Mouse (Mus musculus) intestine, embryonic 14.5 days (tissue): ENCODE measurements at regions not wholly inside any gene's neighbourhood (a gene's known extent, or its start where the extent isn't known, plus 50 kb on each side); places are given as distances from the start of the nearest gene placed in this dataset.

Experiments
- ATAC-seq: fragments of 200-750 bp; cut with Nextera tagmentation; replicated peaks from 2 replicates; pipeline ENCODE4 v1.8.0; 2017; ENCODE audit warnings: low read depth, moderate number of reproducible peaks, moderate TSS enrichment, moderate library complexity; ENCODE audit not compliant: low FRiP score, low TSS enrichment
- DNase-seq: peaks from one replicate; pipeline ENCODE4 v3.0.0-alpha.2; 2018; ENCODE audit warnings: low spot score
- H3K27ac ChIP-seq: fragments of 300-500 bp; sonication (generic); 2 replicates; pipeline ENCODE4 v1.5.1; 2014; ENCODE audit warnings: low read depth, mild to moderate bottlenecking, control low read depth
- H3K27me3 ChIP-seq: fragments of 300-500 bp; sonication (generic); replicated peaks from 2 replicates; pipeline ENCODE4 v1.6.1; 2014; ENCODE audit warnings: low read length, control low read depth; ENCODE audit not compliant: control insufficient read depth, insufficient read depth
- H3K36me3 ChIP-seq: fragments of 300-500 bp; sonication (generic); 2 replicates; pipeline ENCODE4 v1.6.1; 2014; ENCODE audit warnings: low read length, control low read depth; ENCODE audit not compliant: control insufficient read depth, insufficient read depth
- H3K4me1 ChIP-seq: fragments of 300-500 bp; sonication (generic); replicated peaks from 2 replicates; pipeline ENCODE4 v1.6.1; 2014; ENCODE audit warnings: low read length, control low read depth, mixed read lengths; ENCODE audit not compliant: control insufficient read depth, insufficient read depth
- H3K4me2 ChIP-seq: fragments of 300-500 bp; sonication (generic); 2 replicates; pipeline ENCODE4 v1.6.1; 2014; ENCODE audit warnings: low read length
- H3K4me3 ChIP-seq: fragments of 300-500 bp; sonication (generic); 2 replicates; pipeline ENCODE4 v1.5.1; 2014; ENCODE audit warnings: low read depth, low read length, control low read depth, mixed read lengths
- H3K9ac ChIP-seq: fragments of 300-500 bp; sonication (generic); 2 replicates; pipeline ENCODE4 v1.6.1; 2014; ENCODE audit warnings: mild to moderate bottlenecking, low read length
- H3K9me3 ChIP-seq: fragments of 300-500 bp; sonication (generic); 2 replicates; pipeline ENCODE4 v1.6.1; 2016; ENCODE audit warnings: low read length, control low read depth; ENCODE audit not compliant: control insufficient read depth
- WGBS: fragments of 180-500 bp; shearing (Covaris S2); extraction: QIAGEN DNeasy Blood & Tissue Kit; methylation state at CpG from one replicate; pipeline ENCODE4 v1.1.7; 2014; 5-methylcytosine and 5-hydroxymethylcytosine counted together

GRCm38 (mm10) chr15:13320599-13321348 is 147.3 kb upstream of the Cdh6 start:
- Histone ChIP-seq H3K27ac (no peak overlapping the region), H3K4me3 (no peak overlapping the region), H3K9ac (no peak overlapping the region), H3K27me3 (no peaks in the 10 kb centered on the region), H3K36me3 (no peaks in the 10 kb centered on the region), H3K4me1 (no peaks in the 10 kb centered on the region), H3K9me3 (no peaks in the 10 kb centered on the region), H3K4me2 (no peak overlapping the region)
- DNase-seq (no peak), ATAC-seq (no peak)
- WGBS = 71% methylated on average over 10 of the region's 10 CpGs

- Histone ChIP-seq H3K9me3 (no peaks in the 10 kb centered on the region), H3K27ac (no peak overlapping the region), H3K4me3 (no peak overlapping the region), H3K36me3 (no peaks in the 10 kb centered on the region), H3K4me1 (no peaks in the 10 kb centered on the region), H3K4me2 (no peak overlapping the region), H3K27me3 (no peaks in the 10 kb centered on the region), H3K9ac (no peak overlapping the region)
- DNase-seq (no peak), ATAC-seq (no peak)
- WGBS = 83% methylated on average over 6 of the region's 6 CpGs
Observed at GRCm38 (mm10) chr15:13304562-13304961, 131.1 kb upstream of the Cdh6 start.

GRCm38 (mm10) chr15:13303456-13303855 is 130.0 kb upstream of the Cdh6 start:
- H3K36me3 ChIP-seq = no peaks in the 10 kb centered on the region
- no peaks in the 10 kb centered on the region for H3K9me3 ChIP-seq
- WGBS = 85% methylated on average over 7 of the region's 7 CpGs
- H3K27ac ChIP-seq = no peak overlapping the region
- no peaks in the 10 kb centered on the region for H3K27me3 ChIP-seq
- DNase-seq (no peak), ATAC-seq (no peak)
- H3K4me2 ChIP-seq = no peak overlapping the region
- H3K4me1 ChIP-seq = no peaks in the 10 kb centered on the region
- no peak overlapping the region for H3K9ac ChIP-seq
- H3K4me3 ChIP-seq = no peak overlapping the region

- DNase-seq (no peak), ATAC-seq (no peak)
- Histone ChIP-seq H3K27me3 (no peaks in the 10 kb centered on the region), H3K27ac (no peak overlapping the region), H3K4me2 (no peak overlapping the region), H3K4me1 (no peaks in the 10 kb centered on the region), H3K9ac (no peak overlapping the region), H3K9me3 (no peaks in the 10 kb centered on the region), H3K4me3 (no peak overlapping the region), H3K36me3 (no peaks in the 10 kb centered on the region)
- 78% methylated on average over 6 of the region's 6 CpGs for WGBS
Observed at GRCm38 (mm10) chr15:13302672-13303071, 129.2 kb upstream of the Cdh6 start.

- Histone ChIP-seq H3K4me2 (no peak overlapping the region), H3K9ac (no peak overlapping the region), H3K4me1 (no peaks in the 10 kb centered on the region), H3K27me3 (no peaks in the 10 kb centered on the region), H3K4me3 (no peak overlapping the region), H3K36me3 (no peaks in the 10 kb centered on the region), H3K27ac (no peak overlapping the region), H3K9me3 (no peaks in the 10 kb centered on the region)
- DNase-seq = no peak
- 42% methylated on average over 6 of the region's 6 CpGs for WGBS
- no peak for ATAC-seq
Observed at GRCm38 (mm10) chr15:13296967-13297366, 123.5 kb upstream of the Cdh6 start.

- H3K36me3 ChIP-seq = no peaks in the 10 kb centered on the region
- no peaks in the 10 kb centered on the region for H3K27me3 ChIP-seq
- no peak overlapping the region for H3K4me2 ChIP-seq
- DNase-seq = no peak
- H3K4me1 ChIP-seq = peaks cover 10% of the 10 kb centered on the region
- no peak overlapping the region for H3K9ac ChIP-seq
- H3K4me3 ChIP-seq = no peak overlapping the region
- no peak overlapping the region for H3K27ac ChIP-seq
- H3K9me3 ChIP-seq = no peaks in the 10 kb centered on the region
- ATAC-seq = no peak
- 71% methylated on average over 3 of the region's 3 CpGs for WGBS
Observed at GRCm38 (mm10) chr15:13289064-13289463, 115.6 kb upstream of the Cdh6 start.

- DNase-seq = no peak
- Histone ChIP-seq H3K36me3 (no peaks in the 10 kb centered on the region), H3K4me3 (no peak overlapping the region), H3K4me2 (no peak overlapping the region), H3K27ac (no peak overlapping the region), H3K9ac (no peak overlapping the region), H3K4me1 (peaks cover 10% of the 10 kb centered on the region), H3K9me3 (no peaks in the 10 kb centered on the region), H3K27me3 (no peaks in the 10 kb centered on the region)
- WGBS = 71% methylated on average over 11 of the region's 11 CpGs
- no peak for ATAC-seq
Observed at GRCm38 (mm10) chr15:13287878-13288277, 114.4 kb upstream of the Cdh6 start.

GRCm38 (mm10) chr15:13285355-13285754 is 111.9 kb upstream of the Cdh6 start:
- Histone ChIP-seq H3K4me1 (peaks cover 10% of the 10 kb centered on the region), H3K4me3 (no peak overlapping the region), H3K36me3 (no peaks in the 10 kb centered on the region), H3K4me2 (no peak overlapping the region), H3K27ac (no peak overlapping the region), H3K9me3 (no peaks in the 10 kb centered on the region), H3K9ac (no peak overlapping the region), H3K27me3 (no peaks in the 10 kb centered on the region)
- DNase-seq (no peak), ATAC-seq (no peak)
- 51% methylated on average over 3 of the region's 3 CpGs for WGBS

- no peak overlapping the region for H3K4me2 ChIP-seq
- H3K36me3 ChIP-seq = no peaks in the 10 kb centered on the region
- H3K27ac ChIP-seq = no peak overlapping the region
- no peak overlapping the region for H3K9ac ChIP-seq
- no peaks in the 10 kb centered on the region for H3K27me3 ChIP-seq
- no peak for ATAC-seq
- DNase-seq = no peak
- H3K4me3 ChIP-seq = no peak overlapping the region
- H3K9me3 ChIP-seq = no peaks in the 10 kb centered on the region
- H3K4me1 ChIP-seq = peaks cover 10% of the 10 kb centered on the region
- WGBS = 82% methylated on average over 2 of the region's 2 CpGs
Observed at GRCm38 (mm10) chr15:13284219-13284618, 110.7 kb upstream of the Cdh6 start.
